Mouse (Mus musculus) heart, embryonic 11.5 days (tissue): ENCODE results near the gene Rpl21. TPM values are rescaled to one million over a fixed set of nuclear protein-coding genes. Genes with fewer than 3 reads are reported as not detected.
A peak's percentile ranks its signal among the peaks of the same experiment; 100 is the strongest.

Experiments
- ATAC-seq: fragments of 200-750 bp; cut with Nextera tagmentation; replicated peaks from 2 replicates; pipeline ENCODE4 v1.8.0; 2017; ENCODE audit warnings: moderate library complexity; ENCODE audit not compliant: insufficient number of reproducible peaks, low FRiP score, low TSS enrichment
- H3K27ac ChIP-seq: fragments of 300-500 bp; sonication (generic); 2 replicates; pipeline ENCODE4 v1.5.1; 2014; ENCODE audit warnings: mild to moderate bottlenecking, low read depth, low read length
- H3K27me3 ChIP-seq: fragments of 300-500 bp; sonication (generic); 2 replicates; pipeline ENCODE4 v1.6.1; 2014; ENCODE audit warnings: mild to moderate bottlenecking, low read length, mixed read lengths; ENCODE audit not compliant: control insufficient read depth, insufficient read depth
- H3K36me3 ChIP-seq: fragments of 300-500 bp; sonication (generic); 2 replicates; pipeline ENCODE4 v1.6.1; 2014; ENCODE audit warnings: mild to moderate bottlenecking, low read length, moderate library complexity, mixed read lengths; ENCODE audit not compliant: control insufficient read depth, insufficient read depth
- H3K4me1 ChIP-seq: fragments of 300-500 bp; sonication (generic); 2 replicates; pipeline ENCODE4 v1.6.1; 2014; ENCODE audit warnings: low read length; ENCODE audit not compliant: control insufficient read depth, insufficient read depth
- H3K4me2 ChIP-seq: fragments of 300-500 bp; sonication (generic); 2 replicates; pipeline ENCODE4 v1.6.1; 2014; ENCODE audit warnings: mild to moderate bottlenecking, moderate library complexity
- H3K4me3 ChIP-seq: fragments of 300-500 bp; sonication (generic); 2 replicates; pipeline ENCODE4 v1.5.1; 2014; ENCODE audit warnings: low read depth, low read length
- H3K9ac ChIP-seq: fragments of 300-500 bp; sonication (generic); 2 replicates; pipeline ENCODE4 v1.6.1; 2014; ENCODE audit warnings: mild to moderate bottlenecking, low read depth, low read length, moderate library complexity
- H3K9me3 ChIP-seq: fragments of 300-500 bp; sonication (generic); replicated peaks from 2 replicates; pipeline ENCODE4 v1.6.1; 2016; ENCODE audit warnings: low read length; ENCODE audit not compliant: control insufficient read depth
- WGBS: fragments of 180-500 bp; shearing (Covaris S2); extraction: QIAGEN DNeasy Blood & Tissue Kit; methylation state at CpG from one replicate; pipeline ENCODE4 v1.1.7; 2014; ENCODE audit not compliant: insufficient replicate concordance; 5-methylcytosine and 5-hydroxymethylcytosine counted together
- polyA plus RNA-seq: library from polyadenylated mRNA; unstranded; fragments of >200 nt; fragmentation: Nextera tagmentation; extraction: Ambion mirVana; gene quantifications from 2 replicates; pipeline ENCODE4 v1.2.1, GENCODE M21; 2014

Rpl21 gene
- polyA plus RNA-seq, 1 experiment from 2014 or later: 490 TPM

GRCm38 (mm10) chr5:146838836-146839648 is 6.4 kb downstream of the Rpl21 start:
- WGBS: 47% methylated on average over 12 of the region's 12 CpGs
- Histone ChIP-seq H3K4me2 (no peak overlapping the region), H3K9me3 (no peaks in the 10 kb centered on the region), H3K4me1 (peaks cover 10% of the 10 kb centered on the region; the same call in 1 of the 2 replicates), H3K9ac (no peak overlapping the region), H3K4me3 (no peak overlapping the region), H3K36me3 (peaks cover 30% of the 10 kb centered on the region), H3K27ac (no peak overlapping the region), H3K27me3 (no peaks in the 10 kb centered on the region)
- no peak for ATAC-seq

DNA sequence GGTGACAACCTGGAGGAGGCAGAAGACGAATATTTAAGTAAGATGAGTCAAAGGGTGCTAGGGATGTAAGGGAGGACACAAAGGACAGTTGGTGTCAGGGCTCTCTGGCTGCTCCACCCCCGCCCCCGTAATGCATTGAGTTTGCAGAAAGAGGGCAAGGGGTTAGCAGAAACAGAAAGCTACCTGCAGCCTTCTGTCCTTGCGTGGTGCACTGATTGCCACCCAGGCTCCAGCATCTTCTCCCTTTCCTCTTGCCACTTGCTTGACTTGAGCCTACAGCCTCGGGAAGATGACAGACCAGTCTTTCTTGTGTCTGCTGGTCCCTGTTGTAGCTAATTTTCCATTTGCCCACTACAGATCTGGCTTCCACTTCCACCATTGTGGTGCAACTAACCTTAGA is 7.1 kb downstream of the Rpl21 start:
- H3K27ac ChIP-seq: no peak overlapping the region
- H3K27me3 ChIP-seq: no peaks in the 10 kb centered on the region
- no peak overlapping the region for H3K9ac ChIP-seq
- peaks cover 4% of the 10 kb centered on the region; the same call in 1 of the 2 replicates for H3K4me1 ChIP-seq
- no peak overlapping the region for H3K4me3 ChIP-seq
- H3K4me2 ChIP-seq: no peak overlapping the region
- peaks cover 27% of the 10 kb centered on the region for H3K36me3 ChIP-seq
- 50% methylated on average over 5 of the region's 5 CpGs for WGBS
- no peaks in the 10 kb centered on the region for H3K9me3 ChIP-seq
- ATAC-seq: no peak

DNA sequence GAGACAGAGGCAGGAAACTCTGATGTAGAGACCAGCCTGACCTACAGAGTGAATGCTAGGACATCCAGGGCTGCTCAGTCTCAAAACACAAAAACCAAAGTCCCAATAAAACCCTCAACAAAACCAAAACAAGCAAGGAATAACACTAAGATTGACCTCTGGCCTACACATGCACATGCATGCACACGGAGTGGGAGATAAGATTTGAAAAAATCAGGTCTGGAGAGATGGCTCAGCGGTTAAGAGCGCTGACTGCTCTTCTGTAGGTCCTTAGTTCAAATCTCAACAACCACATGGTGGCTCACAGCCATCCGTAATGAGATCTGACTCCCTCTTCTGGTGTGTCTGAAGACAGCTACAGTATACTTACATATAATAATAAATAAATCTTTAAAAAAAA is 7.7 kb downstream of the Rpl21 start:
- H3K4me2 ChIP-seq: no peak overlapping the region
- no peak overlapping the region for H3K27ac ChIP-seq
- H3K9me3 ChIP-seq: no peaks in the 10 kb centered on the region
- H3K4me1 ChIP-seq: no peaks in the 10 kb centered on the region; the same call in 1 of the 2 replicates
- no peaks in the 10 kb centered on the region for H3K27me3 ChIP-seq
- H3K4me3 ChIP-seq: no peak overlapping the region
- no peak for ATAC-seq
- no peak overlapping the region for H3K9ac ChIP-seq
- 63% methylated on average over 4 of the region's 4 CpGs for WGBS
- H3K36me3 ChIP-seq: peaks cover 24% of the 10 kb centered on the region

DNA sequence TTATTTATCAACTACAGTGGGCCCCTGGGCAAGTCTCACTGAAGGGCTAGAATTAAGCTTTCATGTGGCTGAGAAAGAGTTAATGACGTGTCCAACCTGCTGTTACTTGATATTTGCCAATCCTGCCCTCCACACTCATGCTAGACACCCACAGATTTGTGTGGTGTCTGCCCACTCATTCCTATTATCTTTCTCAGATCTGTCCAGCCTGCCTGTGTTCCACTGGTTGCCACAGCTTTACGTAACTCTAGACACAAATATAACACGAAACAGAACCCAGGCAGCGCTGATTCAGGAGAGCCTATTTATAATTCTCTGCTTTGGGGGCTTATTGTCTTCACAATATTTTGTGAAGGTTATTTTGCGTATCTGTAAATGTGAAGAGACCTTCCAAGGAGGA is 8.6 kb downstream of the Rpl21 start:
- H3K9ac ChIP-seq: no peak overlapping the region
- WGBS: 85% methylated on average over 5 of the region's 5 CpGs
- no peak overlapping the region for H3K27ac ChIP-seq
- H3K36me3 ChIP-seq: peaks cover 17% of the 10 kb centered on the region
- H3K4me2 ChIP-seq: no peak overlapping the region
- no peak for ATAC-seq
- no peaks in the 10 kb centered on the region for H3K27me3 ChIP-seq
- H3K4me3 ChIP-seq: no peak overlapping the region
- H3K9me3 ChIP-seq: no peaks in the 10 kb centered on the region
- H3K4me1 ChIP-seq: peaks cover 9% of the 10 kb centered on the region

GRCm38 (mm10) chr5:146841996-146842395 is 9.3 kb downstream of the Rpl21 start:
- Histone ChIP-seq H3K36me3 (peaks cover 11% of the 10 kb centered on the region), H3K9ac (no peak overlapping the region), H3K4me3 (no peak overlapping the region), H3K27me3 (0 out of 2 replicates have a peak, but pooled peaks cover 3% of the 10 kb centered on the region), H3K27ac (no peak overlapping the region), H3K4me1 (peaks cover 10% of the 10 kb centered on the region), H3K9me3 (no peaks in the 10 kb centered on the region), H3K4me2 (no peak overlapping the region)
- ATAC-seq: no peak
- 84% methylated on average over 4 of the region's 4 CpGs for whole genome bisulfite sequencing

DNA sequence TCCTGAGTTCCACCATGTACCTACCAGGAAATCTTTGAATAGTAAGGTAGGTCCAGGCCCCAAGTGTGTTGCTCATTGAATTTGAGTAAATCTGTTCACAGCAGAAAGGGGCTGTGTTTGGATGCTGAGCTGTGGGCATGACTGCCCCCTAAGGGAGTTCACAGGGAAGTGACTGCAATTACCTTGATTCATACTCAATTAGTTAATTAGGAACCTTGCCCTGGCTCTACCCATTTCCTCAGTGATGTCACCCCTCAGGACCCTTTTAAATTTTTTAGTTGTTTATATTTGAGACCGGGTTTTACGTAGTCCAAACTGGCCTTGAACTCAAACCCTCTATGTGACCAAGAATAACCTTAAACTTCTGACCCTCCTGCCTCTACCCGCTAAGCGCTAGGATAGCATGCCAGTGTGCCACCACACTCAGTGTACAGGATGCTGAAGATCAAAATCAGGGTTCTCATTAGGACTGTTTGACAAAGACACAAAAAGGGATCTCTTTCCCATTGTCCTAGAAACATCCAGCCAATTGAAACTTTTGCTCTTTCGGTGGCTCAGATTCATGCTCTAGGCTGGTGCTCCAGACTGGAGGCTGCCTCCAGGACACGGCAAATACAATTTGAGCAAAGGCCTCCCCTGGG is 11.7 kb downstream of the Rpl21 start:
- ATAC-seq: no peak; the same call in 1 of the 2 replicates
- peak overlapping the region; percentile 54; the same call in 1 of the 2 replicates for H3K27ac ChIP-seq
- H3K9ac ChIP-seq: peak overlapping the region; percentile 68
- H3K4me3 ChIP-seq: peak overlapping the region; percentile 60
- H3K4me2 ChIP-seq: peak overlapping the region; percentile 85
- H3K4me1 ChIP-seq: peaks cover 13% of the 10 kb centered on the region
- H3K27me3 ChIP-seq: 0 out of 2 replicates have a peak, but pooled peaks cover 3% of the 10 kb centered on the region
- no peaks in the 10 kb centered on the region for H3K36me3 ChIP-seq
- H3K9me3 ChIP-seq: no peaks in the 10 kb centered on the region
- WGBS: 9% methylated on average over 6 of the region's 6 CpGs

DNA sequence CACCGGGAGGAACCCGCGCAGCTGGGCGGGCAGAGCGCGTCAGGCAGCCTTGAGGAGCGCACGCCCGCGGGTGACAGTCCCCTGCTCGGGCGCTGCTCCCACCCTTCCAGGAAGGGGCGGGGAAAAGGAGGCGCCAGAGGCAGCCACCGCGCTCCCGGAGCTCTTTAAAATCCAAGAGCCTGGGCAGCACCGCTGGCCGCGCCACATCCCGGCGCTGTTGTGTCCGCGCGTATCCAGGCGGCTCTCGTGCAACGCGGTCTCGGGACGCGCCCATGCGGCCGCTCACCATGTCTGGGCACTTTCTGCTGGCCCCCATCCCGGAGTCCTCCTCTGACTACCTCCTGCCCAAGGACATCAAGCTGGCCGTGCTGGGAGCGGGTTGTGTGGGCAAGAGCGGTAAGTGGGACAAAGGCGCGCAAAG is 12.3 kb downstream of the Rpl21 start, which contains the start of gene Rasl11a:
Gene Rasl11a (plus strand): TSS at position 127 of the 421 bp plus-strand sequence.
- no peaks in the 10 kb centered on the region for H3K9me3 ChIP-seq
- H3K9ac ChIP-seq: peak within 1 kb of the TSS; percentile 68
- H3K36me3 ChIP-seq: no peaks in the 10 kb centered on the region

DNA sequence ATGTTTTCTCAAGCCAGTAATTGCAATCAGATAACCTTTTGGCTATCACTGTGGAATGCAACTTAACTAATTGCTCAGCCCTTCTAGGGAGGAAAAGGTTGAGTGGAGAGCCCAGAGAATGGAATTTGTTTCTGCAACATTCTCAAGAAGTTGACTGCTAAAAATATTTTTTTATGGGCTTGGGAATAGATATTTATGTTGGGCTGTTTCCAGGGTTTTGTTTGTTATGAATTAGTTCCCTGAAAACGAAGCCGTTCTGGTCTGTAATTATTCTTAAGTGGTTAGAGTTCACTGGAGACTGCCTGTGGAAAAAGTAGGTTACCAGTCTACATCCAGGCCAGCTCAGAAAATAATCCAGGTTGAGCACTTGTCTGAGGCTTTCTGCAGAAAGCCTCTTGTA is 13.8 kb downstream of the Rpl21 start:
- ATAC-seq: no peak
- Histone ChIP-seq H3K9me3 (no peaks in the 10 kb centered on the region), H3K4me1 (peaks cover 13% of the 10 kb centered on the region), H3K4me3 (no peak overlapping the region; the same call in 1 of the 2 replicates), H3K4me2 (peak overlapping the region; percentile 85), H3K9ac (no peak overlapping the region), H3K27me3 (0 out of 2 replicates have a peak, but pooled peaks cover 3% of the 10 kb centered on the region), H3K36me3 (no peaks in the 10 kb centered on the region), H3K27ac (no peak overlapping the region)
- WGBS: 51% methylated on average over 2 of the region's 2 CpGs

More for the DNA sequence above, 12.3 kb downstream of the Rpl21 start, which contains the start of gene Rasl11a:
- Histone ChIP-seq H3K27me3 (0 out of 2 replicates have a peak, but pooled peaks cover 3% of the 10 kb centered on the region), H3K27ac (peak within 1 kb of the TSS; percentile 54), H3K4me1 (peaks cover 13% of the 10 kb centered on the region), H3K4me3 (peak within 1 kb of the TSS; percentile 60), H3K4me2 (peak within 1 kb of the TSS; percentile 85)
- WGBS: under 1% methylated on average over 40 of the region's 40 CpGs
- peak; percentile 83 for ATAC-seq
